Mouse (Mus musculus): ENCODE data around the gene Lhx1.

The Lhx1 gene

DNA sequence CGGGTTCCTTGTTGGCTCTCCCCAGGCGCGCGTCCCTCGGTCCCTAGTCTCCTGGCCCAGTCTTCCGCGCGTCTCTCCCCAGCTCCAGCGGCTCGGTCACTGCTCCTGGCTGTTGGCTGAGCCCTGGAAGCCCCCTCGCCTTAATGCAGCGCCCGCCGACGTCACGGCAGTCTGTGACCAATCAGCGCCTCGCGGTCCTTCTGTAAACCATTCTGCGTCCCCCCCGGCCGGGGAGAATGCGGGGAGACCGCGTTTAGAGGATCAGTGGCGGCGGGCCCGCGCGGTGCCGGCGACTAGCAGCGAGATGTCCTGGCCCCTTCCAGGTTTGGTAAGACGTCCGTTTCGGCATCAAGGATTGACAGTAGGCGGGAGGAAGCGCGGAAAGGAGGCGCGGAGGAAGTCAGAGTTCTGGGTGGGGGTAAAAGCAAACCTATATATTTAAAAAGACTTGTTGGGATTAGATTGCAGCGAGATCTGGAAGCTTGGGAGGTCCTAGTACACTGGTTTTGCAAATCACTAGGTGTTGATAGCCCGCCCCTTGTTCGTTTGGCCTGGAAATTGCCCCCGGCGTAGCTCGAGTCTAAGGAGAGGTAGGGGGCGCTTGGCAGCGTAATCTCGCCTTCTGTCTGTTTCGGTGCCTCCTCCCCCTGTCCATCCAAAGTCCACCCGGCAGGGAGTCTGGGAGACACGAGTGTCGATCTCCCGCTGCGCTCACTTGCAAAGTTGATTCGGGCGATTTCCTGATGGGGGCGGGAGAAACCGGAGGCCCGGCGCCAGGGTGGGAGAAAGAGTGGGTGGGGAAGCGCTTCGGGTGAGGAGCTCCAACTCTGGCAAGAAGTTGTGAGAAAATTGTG lies at the start of gene Lhx1:
Gene Lhx1, minus strand, starts transcription at position 115 of the 854 bp plus-strand sequence.
- peak in 1 of 2 experiments; percentile 23 for DNase-seq

DNA sequence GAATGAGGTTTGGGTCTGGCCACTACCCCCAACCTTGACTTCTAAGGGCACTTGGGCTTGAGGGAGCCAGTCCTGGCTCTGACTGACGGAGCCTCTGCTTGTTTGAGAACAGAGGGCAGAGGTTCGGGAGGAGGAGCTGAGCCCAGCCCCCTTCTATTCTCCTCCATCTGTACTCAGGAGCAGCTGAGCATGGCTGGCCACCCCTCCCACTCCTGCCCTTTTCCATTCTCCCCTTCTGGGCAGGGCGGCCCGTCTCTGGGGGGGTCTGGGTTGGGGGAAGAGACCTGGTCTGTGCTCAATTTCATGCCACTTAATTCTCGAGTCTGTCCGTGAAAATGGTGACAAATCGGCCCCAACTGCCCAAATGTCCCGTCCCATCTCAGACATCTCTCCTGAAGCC lies 49.5 kb upstream of the Lhx1 start:
- DNase-seq: no peak

DNA sequence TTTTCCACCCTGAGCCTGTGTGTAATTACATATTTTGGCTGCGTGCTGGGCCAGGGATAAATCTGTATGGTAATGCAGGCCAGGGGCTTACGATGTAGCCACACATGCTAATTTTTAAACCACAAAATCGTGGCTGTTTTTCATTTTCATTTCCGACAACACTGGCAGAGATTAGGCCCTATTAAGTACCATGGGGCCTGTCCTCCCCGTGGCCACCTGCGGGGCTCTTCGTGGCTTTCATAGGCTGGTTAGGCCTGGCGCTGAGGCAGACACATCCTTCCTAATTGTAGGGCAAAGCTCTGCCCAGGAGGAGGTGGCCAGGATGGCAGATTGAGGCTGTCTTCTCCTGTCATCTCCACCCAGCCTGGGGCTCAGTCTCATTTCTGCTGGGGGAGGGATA lies 48.3 kb upstream of the Lhx1 start:
- DNase-seq: no peak

DNA sequence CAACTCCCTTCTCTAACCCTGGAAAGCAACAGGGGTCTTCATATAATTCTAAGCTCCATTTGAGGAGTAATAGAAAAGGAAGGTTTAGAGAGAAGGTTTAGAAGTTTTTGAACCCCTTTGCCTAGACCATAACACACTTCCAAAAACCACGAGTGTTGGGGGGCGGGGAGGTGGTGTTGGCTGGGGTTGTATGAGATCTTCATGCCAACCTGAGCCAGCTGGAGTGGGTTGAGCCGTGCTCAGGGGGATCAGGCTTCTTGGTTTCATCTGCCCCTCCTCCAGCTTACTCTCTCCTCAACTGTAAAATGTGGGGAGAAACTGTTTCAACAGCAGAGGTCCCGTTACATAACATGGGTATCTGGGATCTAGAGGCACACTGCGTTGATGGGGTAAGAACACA lies 45.5 kb upstream of the Lhx1 start:
- no peak for DNase-seq

GRCm38 (mm10) chr11:84570392-84570791 lies 45.1 kb upstream of the Lhx1 start:
- DNase-seq: no peak

GRCm38 (mm10) chr11:84569052-84569751 lies 43.9 kb upstream of the Lhx1 start:
- DNase-seq: no peak

GRCm38 (mm10) chr11:84568482-84568881 lies 43.1 kb upstream of the Lhx1 start:
- DNase-seq: no peak

DNA sequence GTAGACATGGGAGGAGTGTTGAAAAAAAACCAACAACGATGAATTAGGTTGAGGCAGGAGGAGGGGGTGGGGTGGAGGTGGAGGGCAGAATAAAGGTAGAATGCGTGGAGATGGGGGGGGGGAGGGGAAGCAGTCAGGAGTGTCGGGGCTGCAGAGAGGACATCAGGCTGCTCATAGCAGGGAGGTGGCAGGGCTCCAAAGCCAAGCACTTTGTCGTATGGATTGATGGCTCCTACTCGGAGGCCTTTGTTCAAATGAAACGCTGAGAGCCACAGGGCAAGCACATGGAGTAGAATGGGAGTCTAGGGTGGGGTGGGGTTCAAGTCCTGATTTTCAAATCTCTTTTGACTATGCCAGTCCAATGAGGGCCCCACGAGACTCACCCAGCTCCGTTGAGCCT lies 41.4 kb upstream of the Lhx1 start:
- DNase-seq: no peak

- no peak for DNase-seq
Observed at GRCm38 (mm10) chr11:84565224-84565623, 39.9 kb upstream of the Lhx1 start.

- DNase-seq: no peak
Observed at GRCm38 (mm10) chr11:84563360-84563759, 38.0 kb upstream of the Lhx1 start.

GRCm38 (mm10) chr11:84562758-84563347 lies 37.5 kb upstream of the Lhx1 start:
- no peak for DNase-seq

GRCm38 (mm10) chr11:84561546-84561945 lies 36.2 kb upstream of the Lhx1 start:
- no peak for DNase-seq

DNA sequence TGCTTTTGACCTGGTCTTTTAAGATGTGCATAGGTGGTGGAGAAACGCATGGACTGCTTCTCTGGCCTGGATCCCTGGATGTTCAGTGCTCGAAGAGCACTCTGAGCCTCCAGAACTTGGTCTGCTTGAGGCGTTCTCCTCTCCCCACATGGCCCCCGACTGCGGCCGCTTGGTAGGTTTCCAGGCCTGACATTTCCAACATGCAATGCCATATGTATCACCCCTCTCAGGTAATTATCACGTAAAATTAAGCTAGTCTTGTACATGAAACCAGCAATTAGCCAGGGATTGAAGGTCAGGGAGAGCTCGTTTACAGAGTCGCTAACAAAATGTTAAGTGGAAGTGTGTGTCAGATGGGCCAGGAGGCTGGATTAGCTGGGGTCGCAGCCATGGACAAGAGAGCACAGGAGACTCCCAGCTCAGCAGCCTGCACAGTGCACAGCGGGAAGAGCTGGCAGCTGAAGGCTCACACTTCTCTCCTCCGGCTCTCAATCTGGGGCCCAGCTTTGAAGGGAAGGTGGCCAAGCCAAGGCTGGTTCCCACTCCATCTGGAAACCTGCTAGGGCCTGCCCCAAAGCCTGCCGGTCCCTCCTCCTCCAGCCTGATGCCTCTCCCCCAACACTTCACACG lies 28.6 kb upstream of the Lhx1 start:
- DNase-seq: no peak

DNA sequence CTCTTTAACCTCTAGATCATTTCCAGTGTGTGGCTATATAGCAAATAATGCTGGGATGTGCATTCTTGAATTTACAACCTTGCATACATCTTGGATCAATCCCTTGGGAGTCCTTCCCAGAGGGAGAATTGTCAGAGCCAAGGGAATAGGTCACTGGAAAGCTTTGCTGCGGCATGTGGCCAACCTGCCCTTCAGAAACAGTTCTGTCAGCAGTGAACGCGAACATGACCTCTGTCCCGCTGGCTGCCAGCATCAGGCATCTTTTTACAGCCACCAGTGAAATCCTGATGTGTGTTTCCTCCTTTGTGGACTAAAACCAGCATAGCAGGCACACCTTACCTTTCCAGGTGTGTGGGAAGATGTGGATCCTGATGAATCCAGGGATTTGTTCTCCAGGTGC lies 26.0 kb upstream of the Lhx1 start:
- no peak for DNase-seq

DNA sequence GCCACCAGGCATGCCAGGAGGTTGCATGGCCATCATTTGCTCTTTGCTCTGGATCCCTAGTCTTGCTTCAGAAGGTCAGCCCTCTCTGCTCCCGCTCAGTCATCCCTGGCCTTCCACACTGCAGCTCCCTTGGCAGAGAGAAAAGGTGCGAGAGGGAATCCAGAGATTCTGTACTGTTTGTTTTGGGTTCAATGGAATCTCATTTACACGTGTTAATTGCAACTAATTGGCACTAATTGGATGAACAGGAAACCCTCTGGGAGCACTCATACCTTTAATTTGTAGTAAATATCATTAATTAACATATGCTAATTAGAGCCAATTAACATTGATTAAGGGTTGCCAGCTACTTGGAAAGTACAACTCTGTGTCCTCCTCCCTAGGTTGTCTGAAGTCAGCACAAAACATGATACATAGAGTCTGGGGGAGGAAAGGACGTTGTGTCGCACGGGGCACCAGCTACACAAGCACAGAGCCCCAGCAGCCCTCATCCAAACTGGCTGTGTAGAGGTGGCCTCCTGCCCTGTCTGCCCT lies 24.0 kb upstream of the Lhx1 start:
- DNase-seq: no peak

- no peak for DNase-seq
Observed at GRCm38 (mm10) chr11:84548293-84548692, 23.0 kb upstream of the Lhx1 start.

GRCm38 (mm10) chr11:84539981-84540380 lies 14.6 kb upstream of the Lhx1 start:
- no peak for DNase-seq

DNA sequence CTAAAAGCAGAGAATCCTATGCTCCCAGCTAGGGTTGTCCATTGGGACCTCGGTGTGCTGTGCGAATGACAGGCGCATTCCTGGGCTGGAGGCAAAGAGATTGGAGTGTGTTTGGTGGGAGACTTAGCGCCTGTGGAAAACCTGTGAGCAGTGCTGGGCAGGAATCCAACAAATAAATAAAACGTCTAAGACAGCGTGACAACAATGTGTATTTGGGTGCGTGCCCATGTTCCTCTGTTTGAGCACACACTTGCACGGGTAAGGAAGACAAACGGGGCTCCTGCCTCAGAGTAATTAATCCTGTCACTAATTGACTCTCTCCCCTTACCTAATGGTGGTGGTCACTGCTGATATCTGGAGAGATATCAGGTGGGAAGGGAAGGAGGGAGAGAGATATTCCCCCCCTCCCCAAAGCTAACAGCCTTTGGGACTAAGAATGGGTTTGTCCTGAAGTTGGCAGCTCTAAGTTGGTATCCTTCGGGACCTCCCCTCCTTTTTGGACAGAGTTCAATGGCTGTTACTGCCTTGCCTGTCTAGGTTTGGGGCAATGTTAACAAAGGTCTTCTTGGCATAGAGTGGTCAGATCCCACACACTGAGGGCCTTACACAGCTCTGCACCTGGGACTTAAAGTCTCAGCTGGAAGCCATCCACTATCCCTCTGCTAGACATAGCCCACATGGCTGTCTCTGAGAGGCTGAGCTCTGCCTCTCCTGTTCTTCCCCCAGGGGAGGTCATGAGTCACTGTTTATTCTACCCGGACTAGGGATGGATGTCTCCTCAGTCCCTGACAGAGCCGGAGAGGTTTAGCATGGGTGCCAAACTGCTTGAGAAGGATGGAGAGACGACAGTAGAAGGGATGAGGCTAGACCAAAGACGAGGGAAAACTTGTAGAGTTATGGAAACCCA lies 4.7 kb upstream of the Lhx1 start:
- DNase-seq: peak in 1 of 2 experiments; percentile 16

- DNase-seq: no peak
Observed at GRCm38 (mm10) chr11:84529143-84529755, 3.9 kb upstream of the Lhx1 start.

- DNase-seq: no peak
Observed at GRCm38 (mm10) chr11:84526976-84527860, 1.9 kb upstream of the Lhx1 start.

All from lung, postnatal 4 days (tissue).